Mouse (Mus musculus) gastrocnemius, adult 18-20 months (tissue): ENCODE results near the gene Lman2. TPM values are rescaled to one million over a fixed set of nuclear protein-coding genes. Genes with fewer than 3 reads are reported as not detected.

Experiments
- DNase-seq: peaks from one replicate; pipeline ENCODE4 v3.0.0; 2021; ENCODE audit warnings: low spot score
- total RNA-seq, 2 experiments: library from RNA; stranded (reverse); gene quantifications; 2 replicates each; pipeline ENCODE4 v1.2.3; 2021

Gene Lman2
- total RNA-seq, 2 experiments from 2014 or later = 33.0 to 38.9 TPM

DNA sequence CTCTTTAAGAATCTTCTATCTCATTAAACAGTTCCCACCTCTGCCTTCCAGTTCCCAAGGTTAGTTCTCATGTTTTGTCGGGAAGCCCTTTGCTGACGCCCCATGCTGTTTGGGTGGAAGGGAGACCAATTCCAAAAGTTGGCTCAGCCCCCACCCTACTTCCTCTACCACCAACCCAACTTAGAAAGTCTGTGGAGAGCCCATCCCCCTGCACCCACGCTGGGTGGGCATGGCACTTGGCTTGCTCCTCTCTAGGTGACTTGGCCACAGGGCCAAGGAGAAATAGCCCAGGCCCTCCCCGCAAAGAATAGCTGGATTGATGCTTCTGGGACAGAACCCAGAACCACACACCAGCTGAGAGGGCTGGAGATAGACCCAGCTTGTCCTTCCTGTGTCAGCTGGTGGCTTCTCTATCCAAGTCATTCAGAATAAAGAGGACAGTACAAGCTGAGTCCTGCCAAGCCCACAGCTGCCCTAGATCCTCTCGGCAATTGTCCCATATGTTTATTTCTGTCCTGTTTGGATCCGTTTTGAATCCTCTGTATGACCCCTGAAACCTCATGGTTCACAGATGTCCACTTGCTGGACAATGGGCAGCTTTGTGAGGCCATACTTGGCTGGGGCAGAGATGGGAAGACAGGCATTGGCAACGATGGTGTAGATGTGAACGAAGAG, 8.6 kb upstream of the Lman2 start:
- peak; percentile 39 for DNase-seq

GRCm38 (mm10) chr13:55370234-55370633, 7.7 kb upstream of the Lman2 start:
- no peak for DNase-seq

GRCm38 (mm10) chr13:55369531-55370114, 7.0 kb upstream of the Lman2 start, which contains the start of gene Rgs14:
Rgs14 (plus strand) TSS chr13:55369732.
- DNase-seq = no peak

GRCm38 (mm10) chr13:55368401-55368800, 5.8 kb upstream of the Lman2 start:
- DNase-seq = no peak

GRCm38 (mm10) chr13:55361974-55362452, 570 bp downstream of the Lman2 start:
- peak; percentile 39 for DNase-seq

DNA sequence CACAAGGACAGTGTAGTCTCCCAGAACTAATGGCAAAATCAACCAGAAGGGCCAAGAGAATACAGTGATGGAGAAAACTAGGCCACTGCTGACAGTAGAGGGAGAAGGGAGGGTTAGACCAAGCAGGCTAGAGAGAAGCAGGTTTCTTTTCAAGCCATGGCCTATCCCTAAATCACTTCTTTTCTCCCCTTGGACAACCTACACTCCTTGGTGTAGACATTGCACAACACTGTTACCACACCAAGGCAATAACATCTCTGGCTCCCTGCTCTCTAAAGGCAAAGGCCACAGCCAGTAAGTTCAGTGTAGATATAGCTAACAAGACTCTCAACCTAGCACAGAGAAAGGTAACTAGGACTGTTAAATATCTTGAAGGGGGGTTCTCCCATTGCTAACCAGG, 1.4 kb downstream of the Lman2 start:
- no peak for DNase-seq

GRCm38 (mm10) chr13:55346745-55347144, 15.8 kb downstream of the Lman2 start:
- DNase-seq = no peak

- no peak for DNase-seq
Observed at GRCm38 (mm10) chr13:55344286-55344685, 18.3 kb downstream of the Lman2 start.

DNA sequence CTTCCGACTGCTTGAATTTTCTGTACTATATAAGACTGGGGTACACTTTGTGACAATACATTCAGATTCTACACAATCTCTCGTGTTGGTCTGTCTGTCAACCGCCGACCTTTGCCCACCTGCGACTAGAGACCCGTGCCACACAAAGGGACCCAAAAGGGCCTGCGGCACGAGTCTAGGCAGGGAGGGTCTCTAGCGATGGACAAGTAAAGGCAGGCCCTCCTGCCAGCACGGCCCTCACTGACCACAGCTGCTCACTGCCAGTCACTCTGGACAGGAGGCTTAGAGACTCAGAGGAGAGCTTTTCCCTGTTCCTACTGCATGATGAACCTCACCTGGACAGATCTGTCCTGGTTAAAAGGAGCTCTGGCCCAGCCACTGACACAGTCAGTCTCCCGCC, 20.1 kb downstream of the Lman2 start:
- no peak for DNase-seq

DNA sequence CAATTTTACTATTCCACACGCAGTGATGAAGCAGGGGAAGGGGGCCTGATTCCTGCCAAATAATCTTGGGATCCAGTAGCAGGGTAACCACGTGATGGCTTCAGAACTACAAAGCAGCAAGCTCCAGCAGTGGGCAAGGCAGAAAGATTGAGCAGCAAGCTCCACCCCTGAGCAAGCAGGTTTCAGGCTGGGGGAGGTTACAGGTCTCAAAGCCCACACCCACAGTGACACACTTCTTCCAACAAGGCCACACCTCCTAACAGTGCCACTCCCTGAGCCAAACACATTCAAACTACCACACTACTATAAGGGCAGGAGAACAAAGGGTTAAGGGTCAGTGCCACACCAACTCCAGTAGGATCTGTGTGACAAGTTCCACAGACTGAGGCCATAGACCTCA, 23.3 kb downstream of the Lman2 start:
- DNase-seq = no peak

GRCm38 (mm10) chr13:55338131-55339054, 24.2 kb downstream of the Lman2 start:
- DNase-seq = no peak

GRCm38 (mm10) chr13:55337341-55337975, 25.1 kb downstream of the Lman2 start:
- no peak for DNase-seq

- DNase-seq = no peak
Observed at GRCm38 (mm10) chr13:55335701-55336100, 26.9 kb downstream of the Lman2 start.

- no peak for DNase-seq
Observed at GRCm38 (mm10) chr13:55332331-55332730, 30.3 kb downstream of the Lman2 start.

DNA sequence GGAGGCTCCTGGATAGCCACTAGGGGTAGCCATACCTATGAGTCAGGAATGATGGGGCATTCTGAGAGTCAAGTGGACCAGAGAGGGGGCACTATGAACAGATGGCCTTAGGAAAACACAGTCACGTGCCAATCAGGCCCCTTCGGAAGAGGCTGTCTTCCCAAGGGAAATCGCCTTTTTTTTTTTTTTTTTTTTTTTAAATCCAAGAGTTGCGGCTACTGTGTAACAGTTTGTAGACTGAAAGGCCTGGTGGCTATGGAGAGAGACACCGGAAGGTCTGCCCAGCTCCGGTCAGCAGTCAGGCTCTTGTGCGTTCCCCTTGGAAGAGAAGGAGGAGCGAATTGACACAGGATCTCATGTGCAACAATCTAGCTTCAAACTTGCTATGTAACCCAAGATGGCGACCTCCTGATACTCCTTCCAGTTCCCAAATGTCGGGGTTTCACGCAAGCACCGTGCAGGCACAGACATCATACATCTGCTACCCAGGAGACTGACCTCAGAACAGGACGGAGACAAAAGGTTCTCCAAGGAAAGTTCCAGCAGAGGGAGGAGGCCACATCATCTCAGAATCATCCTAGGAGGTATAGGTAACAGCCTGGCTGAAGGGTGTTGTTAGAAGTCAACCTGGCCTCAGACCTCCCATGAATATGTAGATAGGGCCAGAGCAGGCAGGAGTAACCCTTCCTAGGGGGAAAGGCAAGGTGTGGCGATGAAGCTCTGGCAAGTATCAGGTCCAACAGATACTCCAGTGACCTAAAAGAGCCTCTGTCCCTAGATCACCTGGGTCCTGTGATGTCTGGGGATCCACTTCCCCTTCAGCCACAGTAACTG, 31.8 kb downstream of the Lman2 start:
- no peak for DNase-seq

GRCm38 (mm10) chr13:55329683-55330566, 32.7 kb downstream of the Lman2 start, which contains the start of gene Mxd3:
Mxd3 (minus strand) TSS chr13:55329823.
- peak; percentile 70 for DNase-seq

GRCm38 (mm10) chr13:55329109-55329682, 33.4 kb downstream of the Lman2 start:
- DNase-seq = no peak

DNA sequence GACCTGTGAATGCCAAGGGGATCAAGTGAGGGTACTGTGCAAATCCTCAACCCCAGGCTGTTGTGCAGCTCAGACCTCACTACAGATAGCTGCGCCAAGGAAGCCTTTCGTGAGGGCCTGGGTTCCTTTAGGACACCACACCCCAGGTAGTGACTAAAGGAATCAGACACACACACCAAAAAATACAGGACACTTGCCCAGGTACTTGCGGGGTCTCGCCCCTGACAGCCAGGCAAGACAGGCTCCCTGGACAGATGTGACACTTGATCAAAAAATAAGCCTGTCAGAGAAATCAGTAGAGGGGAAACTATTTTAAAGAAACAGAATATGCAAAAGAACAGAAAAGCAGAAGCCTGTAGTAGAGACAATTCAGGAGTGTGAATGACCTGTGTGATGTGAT, 33.9 kb downstream of the Lman2 start:
- no peak for DNase-seq

DNA sequence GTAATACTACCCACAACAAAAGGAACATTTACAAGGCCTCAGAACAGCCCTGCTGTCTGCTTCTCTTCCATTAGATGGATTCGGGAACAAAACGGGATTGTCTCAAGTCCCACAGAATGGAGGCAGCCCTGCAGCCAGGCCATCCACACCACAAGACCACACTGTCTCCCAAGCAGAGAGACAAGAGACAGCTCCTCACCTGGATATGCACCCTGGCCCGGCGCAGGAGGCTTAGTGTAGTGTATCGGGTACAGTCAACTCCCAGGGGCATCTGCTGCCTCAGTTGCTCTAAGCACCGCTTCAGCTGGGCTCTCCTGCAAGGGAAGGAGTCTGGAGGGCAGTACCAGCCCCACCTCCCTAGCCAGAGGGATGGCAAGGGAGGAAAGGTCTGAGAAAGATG, 34.4 kb downstream of the Lman2 start:
- no peak for DNase-seq
